Comparison of ENCODE assay signal across 11 mouse cellular contexts in the genomic region with DNA sequence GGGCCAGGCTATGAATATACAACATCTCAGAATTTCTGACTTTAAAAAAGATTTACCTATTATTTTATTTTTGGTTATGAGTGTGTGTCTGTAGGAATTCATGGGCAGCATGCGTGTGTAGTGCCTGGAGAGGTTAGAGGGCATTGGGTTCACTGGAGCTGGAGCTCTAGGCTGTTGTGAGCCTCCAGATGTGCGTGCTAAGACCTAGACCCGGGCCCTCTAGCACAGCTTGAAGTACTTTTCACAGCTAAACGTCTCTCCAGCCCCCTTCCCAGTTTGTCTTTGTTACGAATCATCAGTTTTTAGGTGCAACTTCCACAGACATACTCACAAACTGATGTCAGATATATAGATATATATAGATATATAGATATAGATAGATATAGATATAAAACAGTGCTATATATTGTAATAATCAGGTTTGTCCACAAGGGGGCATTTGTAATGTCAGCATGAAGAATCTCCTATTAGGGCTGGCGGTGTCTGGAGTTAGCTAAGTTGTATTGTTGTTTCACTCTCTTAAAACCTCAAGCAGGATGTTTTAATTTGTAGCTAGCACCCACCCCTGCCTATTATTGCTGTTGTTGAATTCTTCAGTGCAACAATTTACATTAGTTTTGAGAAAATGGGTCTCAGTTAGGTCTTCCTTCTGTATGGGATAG. TPM values are rescaled to one million over a fixed set of nuclear protein-coding genes. Genes with fewer than 3 reads are reported as not detected.
DNase-seq lines count a peak whose midpoint lies in the region; ATAC-seq and TF ChIP-seq lines count a peak whose summit lies in the region.
"Had no signal": no experiment of that assay in that cellular context is flagged by ENCODE, and none has a peak within 500 bp of the region (broad histone marks: within the 10 kb centered on the region; RNA-seq: fewer than 3 reads in every experiment).

No protein-coding gene starts in this region.

- H3K4me1 ChIP-seq in intestine, postnatal 0 days (replicated peaks; ENCODE audit: control insufficient read depth, insufficient read depth, low read length), result no peaks in the 10 kb centered on the region
- H3K4me1 ChIP-seq in intestine, embryonic 15.5 days (replicated peaks), result no peaks in the 10 kb centered on the region
- H3K4me1 ChIP-seq in hindbrain, embryonic 16.5 days (ENCODE audit: control insufficient read depth, insufficient read depth, low read depth, low read length), result peaks cover 8% of the 10 kb centered on the region; the same call in 1 of the 2 replicates
- H3K4me1 ChIP-seq: lung, embryonic 15.5 days had no signal

- H3K27ac ChIP-seq in intestine, postnatal 0 days (ENCODE audit: low read depth, low read length), result no peak overlapping the region
- no peak overlapping the region for H3K27ac ChIP-seq in intestine, embryonic 15.5 days
- no peak overlapping the region for H3K27ac ChIP-seq in hindbrain, embryonic 16.5 days (ENCODE audit: low read depth, low read length)
- H3K27ac ChIP-seq: lung, embryonic 15.5 days had no signal

- H3K9ac ChIP-seq in intestine, postnatal 0 days (ENCODE audit: low read depth, low read length), result no peak overlapping the region
- no peak overlapping the region for H3K9ac ChIP-seq in intestine, embryonic 15.5 days
- H3K9ac ChIP-seq in hindbrain, embryonic 16.5 days (ENCODE audit: low read depth, low read length), result no peak overlapping the region
- H3K9ac ChIP-seq: lung, embryonic 15.5 days had no signal

- H3K4me2 ChIP-seq in intestine, postnatal 0 days (replicated peaks; ENCODE audit: low read depth), result no peak overlapping the region
- no peak overlapping the region for H3K4me2 ChIP-seq in intestine, embryonic 15.5 days (replicated peaks)
- no peak overlapping the region for H3K4me2 ChIP-seq in hindbrain, embryonic 16.5 days (ENCODE audit: low read length)
- H3K4me2 ChIP-seq: lung, embryonic 15.5 days had no signal

- peak; percentile 67 for TF ChIP-seq CTCF in intestine, postnatal 0 days (IDR thresholded peaks at IDR 0.05; ENCODE audit: low read depth)

- no peak overlapping the region for H3K4me3 ChIP-seq in intestine, postnatal 0 days (ENCODE audit: low read depth, low read length)
- H3K4me3 ChIP-seq in intestine, embryonic 15.5 days (replicated peaks), result no peak overlapping the region
- no peak overlapping the region for H3K4me3 ChIP-seq in hindbrain, embryonic 16.5 days (ENCODE audit: low read length)
- H3K4me3 ChIP-seq: lung, embryonic 15.5 days had no signal

- ATAC-seq in intestine, postnatal 0 days, result no peak
- no peak for ATAC-seq in intestine, embryonic 15.5 days
- ATAC-seq in hindbrain, embryonic 16.5 days, result 0 out of 2 replicates have a peak, but pooled peaks have one; percentile 46
- ATAC-seq in frontal cortex, adult (ENCODE audit: low TSS enrichment), result no peak

- no peaks in the 10 kb centered on the region for H3K36me3 ChIP-seq in intestine, postnatal 0 days (ENCODE audit: control insufficient read depth, insufficient read depth)
- no peaks in the 10 kb centered on the region for H3K36me3 ChIP-seq in intestine, embryonic 15.5 days
- H3K36me3 ChIP-seq in hindbrain, embryonic 16.5 days (ENCODE audit: control insufficient read depth, insufficient read depth, low read length), result no peaks in the 10 kb centered on the region
- H3K36me3 ChIP-seq: lung, embryonic 15.5 days had no signal

- no peaks in the 10 kb centered on the region for H3K9me3 ChIP-seq in intestine, postnatal 0 days (ENCODE audit: control insufficient read depth)
- no peaks in the 10 kb centered on the region for H3K9me3 ChIP-seq in intestine, embryonic 15.5 days
- H3K9me3 ChIP-seq in hindbrain, embryonic 16.5 days (ENCODE audit: control insufficient read depth, low read length), result no peaks in the 10 kb centered on the region
- H3K9me3 ChIP-seq: lung, embryonic 15.5 days had no signal

- peak; percentile 32 for DNase-seq in CD4-positive helper T cell, adult 2 months (ENCODE audit: low read depth, low spot score)
- DNase-seq in adipocyte (ENCODE audit: low spot score), result peak; percentile 71
- DNase-seq in kidney, postnatal 14 days, result no peak
- DNase-seq in gastrocnemius, postnatal 10 days, result no peak
- DNase-seq: adrenal gland, adult 8-10 months had no signal

- H3K27me3 ChIP-seq in intestine, postnatal 0 days (replicated peaks; ENCODE audit: control insufficient read depth, insufficient read depth, low read length), result no peaks in the 10 kb centered on the region
- H3K27me3 ChIP-seq in intestine, embryonic 15.5 days (replicated peaks), result no peaks in the 10 kb centered on the region
- no peaks in the 10 kb centered on the region for H3K27me3 ChIP-seq in hindbrain, embryonic 16.5 days (replicated peaks; ENCODE audit: control insufficient read depth, insufficient read depth, low read length)
- H3K27me3 ChIP-seq: lung, embryonic 15.5 days had no signal

- WGBS in intestine, postnatal 0 days, result 64% methylated on average over 6 of the region's 6 CpGs
- 74% methylated on average over 6 of the region's 6 CpGs for WGBS in intestine, embryonic 15.5 days
- WGBS in hindbrain, embryonic 16.5 days, result 64% methylated on average over 6 of the region's 6 CpGs

RNA-seq across cellular contexts. Expression of a gene that starts 15.7 kb away (rescaled TPM):
- 0.09 TPM in 2 replicates for polyA plus RNA-seq in intestine, postnatal 0 days (2015; fragmentation: Nextera tagmentation; extraction: Ambion mirVana)
- polyA plus RNA-seq in intestine, embryonic 15.5 days (2015; fragmentation: Nextera tagmentation; extraction: Ambion mirVana), result 0.05 TPM in 1 of 2 replicates, not detected in the other
- 0.09 TPM in 1 of 2 replicates, not detected in the other for polyA plus RNA-seq in hindbrain, embryonic 16.5 days (2015; fragmentation: Nextera tagmentation; extraction: Ambion mirVana)
- total RNA-seq in gastrocnemius, postnatal 10 days (2021), result under 1 TPM; 0.14 to 0.16 TPM
- total RNA-seq: adrenal gland, adult 8-10 months had no signal
- polyA plus RNA-seq: lung, embryonic 15.5 days had no signal

RNA-seq across cellular contexts. Expression of a gene that starts 29.0 kb away (rescaled TPM):
- not detected in 2 replicates for polyA plus RNA-seq in intestine, postnatal 0 days (2015; fragmentation: Nextera tagmentation; extraction: Ambion mirVana)
- 0.06 TPM in 1 of 2 replicates, not detected in the other for polyA plus RNA-seq in intestine, embryonic 15.5 days (2015; fragmentation: Nextera tagmentation; extraction: Ambion mirVana)
- 0.06 TPM in 1 of 2 replicates, not detected in the other for polyA plus RNA-seq in hindbrain, embryonic 16.5 days (2015; fragmentation: Nextera tagmentation; extraction: Ambion mirVana)
- under 1 TPM in 1 of 2 experiments, not detected in 1; 0.16 TPM for total RNA-seq in gastrocnemius, postnatal 10 days (2021)
- total RNA-seq: adrenal gland, adult 8-10 months; heart, adult 18-20 months had no signal

RNA-seq across cellular contexts. Expression of a gene that starts 40.9 kb away (rescaled TPM):
- 27.9 and 30.0 TPM in 2 replicates for polyA plus RNA-seq in intestine, postnatal 0 days (2015; fragmentation: Nextera tagmentation; extraction: Ambion mirVana)
- polyA plus RNA-seq in intestine, embryonic 15.5 days (2015; fragmentation: Nextera tagmentation; extraction: Ambion mirVana), result 32.8 and 37.4 TPM in 2 replicates
- polyA plus RNA-seq in hindbrain, embryonic 16.5 days (2015; fragmentation: Nextera tagmentation; extraction: Ambion mirVana), result 13.1 and 16.2 TPM in 2 replicates
- total RNA-seq in gastrocnemius, postnatal 10 days (2021), result 10 to 100 TPM; 48.4 to 52.6 TPM

Comparison
In these comparisons a context has a peak if more than half of its experiments do, and no peak if none do; other contexts are left out.
1. DNase-seq: peak in CD4-positive helper T cell, adult 2 months (single experiment) and adipocyte (single experiment); none in kidney, postnatal 14 days (single experiment) and gastrocnemius, postnatal 10 days (single experiment).